Comparison of ENCODE assay signal across 20 mouse cellular contexts in the genomic region with DNA sequence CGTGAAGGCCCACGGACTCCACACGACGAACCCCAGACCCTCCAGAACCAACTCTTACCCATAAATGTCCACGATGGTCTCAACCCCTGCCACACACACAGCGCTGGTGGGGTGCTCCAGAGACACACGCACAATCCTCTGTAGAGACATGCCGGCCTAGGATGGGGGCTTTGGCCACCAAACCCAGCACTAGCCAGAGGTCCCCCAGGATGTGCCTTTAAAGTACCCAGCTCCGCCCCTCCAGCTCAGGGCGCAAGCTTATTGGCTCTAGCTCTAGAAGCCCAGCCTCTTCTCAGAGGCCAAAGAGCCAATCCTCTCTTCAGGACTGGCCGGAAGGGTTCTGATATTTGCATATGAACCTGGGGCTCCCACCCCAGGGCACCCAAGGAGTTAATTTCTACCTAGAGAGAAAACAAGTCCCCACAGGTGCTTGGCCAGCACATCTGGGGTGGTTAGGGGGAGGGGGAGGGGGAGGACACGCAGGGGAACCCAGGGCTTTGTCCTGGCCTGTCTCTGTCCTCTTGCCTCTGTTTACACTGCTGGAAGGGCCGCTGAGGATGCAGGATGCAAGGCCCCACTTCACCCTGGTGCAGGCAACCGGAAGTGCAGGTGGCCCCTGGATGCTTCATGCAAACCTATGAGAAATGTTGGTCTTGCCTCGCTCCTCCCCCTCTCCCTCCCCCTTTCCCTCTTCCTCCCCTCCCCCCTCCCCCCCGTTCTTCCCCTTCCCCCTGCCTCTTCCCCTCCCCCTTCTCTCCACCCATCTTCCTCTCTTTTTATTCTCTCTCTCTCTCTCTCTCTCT. TPM values are rescaled to one million over a fixed set of nuclear protein-coding genes. Genes with fewer than 3 reads are reported as not detected.
DNase-seq lines count a peak whose midpoint lies in the region; ATAC-seq and TF ChIP-seq lines count a peak whose summit lies in the region.
"Had no signal": no experiment of that assay in that cellular context is flagged by ENCODE, and none has a peak within 500 bp of the region (broad histone marks: within the 10 kb centered on the region; RNA-seq: fewer than 3 reads in every experiment).

Gene Padi3 (minus strand): TSS at position 191 of the 803 bp plus-strand sequence.

- no peak within 1 kb of the TSS for H3K4me2 ChIP-seq in forebrain, embryonic 13.5 days
- H3K4me2 ChIP-seq: embryonic facial prominence, embryonic 15.5 days; lung, embryonic 14.5 days; midbrain, embryonic 11.5 days had no signal

- no peak within 1 kb of the TSS for H3K27ac ChIP-seq in ES-E14 (ENCODE audit: insufficient read depth, low read depth, low read length, poor library complexity, severe bottlenecking)
- no peak within 1 kb of the TSS for H3K27ac ChIP-seq in forebrain, embryonic 13.5 days
- H3K27ac ChIP-seq: embryonic facial prominence, embryonic 15.5 days; heart, adult 2 months; kidney, postnatal 0 days had no signal

- no peaks in the 10 kb centered on the region for H3K36me3 ChIP-seq in ES-E14 (ENCODE audit: control insufficient read depth, insufficient read depth, low read length, poor library complexity, severe bottlenecking)
- no peaks in the 10 kb centered on the region for H3K36me3 ChIP-seq in forebrain, embryonic 13.5 days (ENCODE audit: poor library complexity, severe bottlenecking)
- H3K36me3 ChIP-seq: embryonic facial prominence, embryonic 15.5 days had no signal

- no peaks in the 10 kb centered on the region for H3K9me3 ChIP-seq in ES-E14 (ENCODE audit: control insufficient read depth, insufficient read depth, low read depth, low read length)
- H3K9me3 ChIP-seq in forebrain, embryonic 13.5 days (replicated peaks): no peaks in the 10 kb centered on the region
- H3K9me3 ChIP-seq: embryonic facial prominence, embryonic 15.5 days had no signal

- DNase-seq in A20 (ENCODE audit: low read depth, low spot score): peak; percentile 79
- no peak for DNase-seq in ES-E14 (ENCODE audit: low read depth, low spot score)
- DNase-seq in liver: peak; percentile 38
- DNase-seq in testis, postnatal 14 days (ENCODE audit: low spot score): peak; percentile 66
- DNase-seq in gastrocnemius, adult 8-10 months (ENCODE audit: low spot score in 2 of 2): no peak
- no peak for DNase-seq in cerebellum, adult 8-10 months
- DNase-seq in cerebellum, postnatal 25 days: no peak
- DNase-seq: cerebellum, postnatal 36 days; forebrain, postnatal 0 days; heart, adult 2 months; heart, postnatal 36 days; layer of hippocampus, adult 9-11 months; lung, embryonic 14.5 days had no signal

- in situ Hi-C loops in ES-E14 (cut with MboI; ENCODE audit: low sequenced_read_pairs in 2 of 2, unreplicated experiment in 2 of 2): no loop called here

- H3K4me3 ChIP-seq in ES-E14 (ENCODE audit: insufficient read depth in 1 of 2, low read depth in 1 of 2, low read length in 2 of 2, poor library complexity in 1 of 2, severe bottlenecking in 1 of 2): peak within 1 kb of the TSS; percentile 15 to 39; a peak in 2 of 4 replicates
- no peak within 1 kb of the TSS for H3K4me3 ChIP-seq in forebrain, embryonic 13.5 days
- H3K4me3 ChIP-seq: embryonic facial prominence, embryonic 15.5 days; heart, adult 2 months had no signal

- WGBS in forebrain, embryonic 13.5 days: 73% methylated on average over 16 of the region's 16 CpGs

- peaks cover 14% of the 10 kb centered on the region; the same call in 1 of the 2 replicates for H3K27me3 ChIP-seq in forebrain, embryonic 13.5 days
- H3K27me3 ChIP-seq: embryonic facial prominence, embryonic 15.5 days had no signal

- H3K9ac ChIP-seq in ES-E14 (ENCODE audit: insufficient read depth, low read depth, low read length, poor library complexity, severe bottlenecking): no peak within 1 kb of the TSS
- no peak within 1 kb of the TSS for H3K9ac ChIP-seq in forebrain, embryonic 13.5 days
- H3K9ac ChIP-seq: embryonic facial prominence, embryonic 15.5 days; forebrain, postnatal 0 days; lung, embryonic 14.5 days had no signal

- no peak for ATAC-seq in forebrain, embryonic 13.5 days
- ATAC-seq: forebrain, postnatal 0 days; inflammation-experienced regulatory T-cells, adult 6 months had no signal

- peaks cover 0 to 23% of the 10 kb centered on the region in 2 experiments; a peak in 2 of 4 replicates for H3K4me1 ChIP-seq in ES-E14 (ENCODE audit: control insufficient read depth in 2 of 2, insufficient read depth in 2 of 2, low read length in 2 of 2, poor library complexity in 1 of 2)
- H3K4me1 ChIP-seq in forebrain, embryonic 13.5 days: peaks cover 27% of the 10 kb centered on the region

TF ChIP-seq in ES-E14, 5 proteins besides CTCF, POLR2A, EP300 and RAD21:
- TF ChIP-seq HCFC1 (IDR thresholded peaks at IDR 0.05; ENCODE audit: borderline replicate concordance, insufficient read depth, low read length) (no peak), CHD2 (IDR thresholded peaks at IDR 0.05; ENCODE audit: low read depth, low read length) (no peak), ZNF384 (IDR thresholded peaks at IDR 0.05; ENCODE audit: low read depth, low read length) (no peak), ZC3H11A (IDR thresholded peaks at IDR 0.05; ENCODE audit: borderline replicate concordance, low read depth, low read length) (no peak), MAFK (IDR thresholded peaks at IDR 0.05; ENCODE audit: insufficient read depth, low read depth, low read length) (no peak)

RNA-seq across cellular contexts. Expression of gene Padi3, which starts in this region (rescaled TPM):
- 1.2 and 1.6 TPM in 2 replicates for total RNA-seq in ES-E14 (2012; rRNA removed)
- 1 to 10 TPM in 2 of 4 experiments, under 1 TPM in 2; 0.74 to 2.0 (median 1.5) TPM for total RNA-seq in gastrocnemius, adult 8-10 months (2022)
- polyA plus RNA-seq in forebrain, embryonic 13.5 days (2015; fragmentation: Nextera tagmentation; extraction: Ambion mirVana): 0.05 TPM in 1 of 2 replicates, not detected in the other
- total RNA-seq: forebrain, postnatal 0 days; left cerebral cortex, postnatal 36 days had no signal
- polyA plus RNA-seq: heart, adult 2 months; inflammation-experienced regulatory T-cells, adult 6 months; midbrain, embryonic 11.5 days; neural tube, embryonic 11.5 days had no signal

Comparison
In these comparisons a context has a peak if more than half of its experiments do, and no peak if none do; other contexts are left out.
1. DNase-seq: peak in A20 (single experiment), liver (single experiment) and testis, postnatal 14 days (single experiment); none in ES-E14 (single experiment), gastrocnemius, adult 8-10 months (0 of 2), cerebellum, adult 8-10 months (single experiment) and cerebellum, postnatal 25 days (0 of 2).